Mouse (Mus musculus) CH12.LX (cell line): Measurements from ENCODE around the gene Astn2. TPM values are rescaled to one million over a fixed set of nuclear protein-coding genes. Genes with fewer than 3 reads are reported as not detected.

Experiments
- DNase-seq: peaks from one replicate; pipeline ENCODE4 v3.0.0-alpha.2; 2013; ENCODE audit errors: extremely low read depth
- H3K27ac ChIP-seq: 2 replicates; pipeline ENCODE4 v1.5.1; 2012; ENCODE audit warnings: low read depth, mild to moderate bottlenecking, control low read depth, moderate library complexity; ENCODE audit not compliant: insufficient read depth
- H3K27me3 ChIP-seq: replicated peaks from 2 replicates; pipeline ENCODE3; 2012; ENCODE audit warnings: inconsistent platforms
- H3K36me3 ChIP-seq, 2 experiments: replicated peaks in 1 of 2; 2 replicates each; pipeline versions ENCODE3 to v1.6.1; 2012; ENCODE audit warnings: inconsistent platforms in 1 of 2, low read length in 1 of 2, mild to moderate bottlenecking in 1 of 2, mixed read lengths in 1 of 2, moderate library complexity in 1 of 2; ENCODE audit not compliant: control insufficient read depth in 1 of 2, insufficient read depth in 1 of 2
- H3K4me1 ChIP-seq, 2 experiments: 2 replicates each; pipeline ENCODE4 v1.6.1; 2012; ENCODE audit warnings: inconsistent platforms in 1 of 2, moderate library complexity in 1 of 2; ENCODE audit not compliant: insufficient read depth in 2 of 2, control insufficient read depth in 1 of 2
- H3K4me2 ChIP-seq: 2 replicates; pipeline ENCODE4 v1.6.1; 2012; ENCODE audit warnings: low read depth, mild to moderate bottlenecking, control low read depth; ENCODE audit not compliant: poor library complexity, insufficient read depth, severe bottlenecking
- H3K4me3 ChIP-seq, 3 experiments: fragments of 150-350 bp in 1 of 3; sonication (generic) in 1 of 3; replicated peaks in 1 of 3; 2 replicates each; pipeline versions ENCODE3 to v1.5.1; 2011 to 2012; ENCODE audit warnings: low read depth in 2 of 3, low read length in 2 of 3, mild to moderate bottlenecking in 2 of 3, moderate library complexity in 2 of 3, control low read depth in 1 of 3, improper control_type of control experiment in 1 of 3, inconsistent platforms in 1 of 3, mixed read lengths in 1 of 3; ENCODE audit not compliant: poor library complexity in 1 of 3
- H3K79me2 ChIP-seq: replicated peaks from 2 replicates; pipeline ENCODE4 v1.6.1; 2012; ENCODE audit warnings: mild to moderate bottlenecking, moderate library complexity; ENCODE audit not compliant: control insufficient read depth, poor library complexity, insufficient read depth, severe bottlenecking; ENCODE audit errors: extremely low read depth
- H3K9ac ChIP-seq: 2 replicates; pipeline ENCODE4 v1.6.1; 2012; ENCODE audit warnings: low read depth, mild to moderate bottlenecking, control low read depth, moderate library complexity; ENCODE audit not compliant: insufficient read depth
- H3K9me3 ChIP-seq: replicated peaks from 2 replicates; pipeline ENCODE3; 2012; ENCODE audit warnings: low read length, inconsistent platforms, mixed read lengths
- ELF1 ChIP-seq: IDR thresholded peaks from 2 replicates; pipeline ENCODE4 v1.6.1; 2014; ENCODE audit warnings: low read depth, mild to moderate bottlenecking, inconsistent platforms, low read length, improper control_type of control experiment
- GABPA ChIP-seq: IDR thresholded peaks from 2 replicates; pipeline ENCODE4 v1.6.1; 2012; ENCODE audit warnings: low read depth, low read length, improper control_type of control experiment, inconsistent platforms; ENCODE audit not compliant: insufficient replicate concordance
- HCFC1 ChIP-seq: IDR thresholded peaks from 2 replicates; pipeline ENCODE4 v1.6.1; 2012; ENCODE audit warnings: low read depth, mild to moderate bottlenecking, inconsistent platforms, low read length, improper control_type of control experiment
- JUN ChIP-seq: IDR thresholded peaks from 2 replicates; pipeline ENCODE4 v1.6.1; 2011; ENCODE audit warnings: low read depth, mild to moderate bottlenecking, low read length, improper control_type of control experiment, moderate library complexity; ENCODE audit not compliant: insufficient read depth
- KAT2A ChIP-seq: IDR thresholded peaks from 2 replicates; pipeline ENCODE4 v1.6.1; 2012; ENCODE audit warnings: low read length, improper control_type of control experiment, inconsistent platforms; ENCODE audit not compliant: insufficient replicate concordance
- MAX ChIP-seq: IDR thresholded peaks from 2 replicates; pipeline ENCODE4 v1.6.1; 2011; ENCODE audit warnings: low read length, improper control_type of control experiment
- MYC ChIP-seq: IDR thresholded peaks from 2 replicates; pipeline ENCODE4 v1.6.1; 2011; ENCODE audit warnings: low read depth, mild to moderate bottlenecking, improper control_type of control experiment, low read length
- NELFE ChIP-seq: IDR thresholded peaks from 2 replicates; pipeline ENCODE4 v1.6.1; 2011; ENCODE audit warnings: low read depth, low read length, improper control_type of control experiment
- NRF1 ChIP-seq: IDR thresholded peaks from 2 replicates; pipeline ENCODE4 v1.6.1; 2014; ENCODE audit warnings: low read depth, mild to moderate bottlenecking, inconsistent platforms, low read length, improper control_type of control experiment, moderate library complexity
- POLR2AphosphoS2 ChIP-seq: IDR thresholded peaks from 2 replicates; pipeline ENCODE4 v1.6.1; 2011; ENCODE audit warnings: low read depth, low read length, improper control_type of control experiment
- RAD21 ChIP-seq: IDR thresholded peaks from 2 replicates; pipeline ENCODE4 v1.6.1; 2011; ENCODE audit warnings: low read depth, mild to moderate bottlenecking, low read length, improper control_type of control experiment, moderate library complexity
- SMC3 ChIP-seq: IDR thresholded peaks from 2 replicates; pipeline ENCODE4 v1.6.1; 2011; ENCODE audit warnings: low read depth, low read length, improper control_type of control experiment
- TBP ChIP-seq: conservative IDR thresholded peaks from 2 replicates; pipeline ENCODE4 v1.6.1; 2011; ENCODE audit warnings: low read depth, low read length, improper control_type of control experiment
- USF2 ChIP-seq: conservative IDR thresholded peaks from 2 replicates; pipeline ENCODE4 v1.6.1; 2011; ENCODE audit warnings: low read depth, low read length, improper control_type of control experiment
- ZKSCAN1 ChIP-seq: IDR thresholded peaks from 2 replicates; pipeline ENCODE4 v1.6.1; 2012; ENCODE audit warnings: low read depth, inconsistent platforms, low read length, improper control_type of control experiment, borderline replicate concordance
- ZMIZ1 ChIP-seq: IDR thresholded peaks from 2 replicates; pipeline ENCODE4 v1.6.1; 2012; ENCODE audit warnings: low read depth, mild to moderate bottlenecking, inconsistent platforms, low read length, improper control_type of control experiment
- dilution Hi-C: fragments of 300-500 bp; cut with MboI; formaldehyde crosslinking; loops from 2 replicates; pipeline ENCODE4 v1.14.3; 2020; ENCODE audit warnings: low sequenced_read_pairs; ENCODE audit not compliant: extremely low pct_unique_long_range_greater_than_20kb, extremely low pct_ligation_motif_present
- in situ Hi-C: fragments of 300-500 bp; cut with MboI; formaldehyde crosslinking; loops from 3 replicates; pipeline ENCODE4 v1.14.3; 2019; ENCODE audit warnings: low sequenced_read_pairs, low pct_ligation_motif_present, low pct_unique_long_range_greater_than_20kb, mixed read lengths
- polyA plus RNA-seq: library from polyadenylated mRNA; unstranded; fragments of >175 nt; gene quantifications from 2 replicates; pipeline ENCODE4 v1.2.1, GENCODE M21; 2012; ENCODE audit warnings: low read depth; ENCODE audit not compliant: insufficient read length
- total RNA-seq, 2 experiments: library from RNA; depleted of rRNA; stranded (reverse); fragments of 300-350 nt in 1 of 2; fragments of >200 nt in 1 of 2; gene quantifications; 2 replicates each; pipeline ENCODE4 v1.2.3; 2012 to 2014

Gene Astn2
- total and polyA plus RNA-seq, 3 experiments: not detected

GRCm38 (mm10) chr4:65420511-65420931 is 983.9 kb downstream of the Astn2 start:
- H3K27ac ChIP-seq: no peak overlapping the region
- H3K4me3 ChIP-seq: no peak overlapping the region
- H3K79me2 ChIP-seq: no peaks in the 10 kb centered on the region
- peaks cover 34% of the 10 kb centered on the region for H3K9me3 ChIP-seq
- in situ Hi-C loops: no loop called here
- no peak for TF ChIP-seq ZMIZ1
- TF ChIP-seq KAT2A: no peak
- TF ChIP-seq ELF1: no peak
- no peak for TF ChIP-seq POLR2AphosphoS2
- no peak for TF ChIP-seq SMC3
- no peak for TF ChIP-seq NELFE
- TF ChIP-seq MYC: no peak
- no peak for TF ChIP-seq GABPA
- no peak for TF ChIP-seq RAD21
- TF ChIP-seq HCFC1: no peak
- TF ChIP-seq TBP: no peak
- no peaks in the 10 kb centered on the region for H3K4me1 ChIP-seq
- dilution Hi-C loops: no loop called here
- no peak overlapping the region for H3K4me2 ChIP-seq
- no peaks in the 10 kb centered on the region for H3K36me3 ChIP-seq
- H3K27me3 ChIP-seq: no peaks in the 10 kb centered on the region
- no peak overlapping the region for H3K9ac ChIP-seq
- DNase-seq: no peak

DNA sequence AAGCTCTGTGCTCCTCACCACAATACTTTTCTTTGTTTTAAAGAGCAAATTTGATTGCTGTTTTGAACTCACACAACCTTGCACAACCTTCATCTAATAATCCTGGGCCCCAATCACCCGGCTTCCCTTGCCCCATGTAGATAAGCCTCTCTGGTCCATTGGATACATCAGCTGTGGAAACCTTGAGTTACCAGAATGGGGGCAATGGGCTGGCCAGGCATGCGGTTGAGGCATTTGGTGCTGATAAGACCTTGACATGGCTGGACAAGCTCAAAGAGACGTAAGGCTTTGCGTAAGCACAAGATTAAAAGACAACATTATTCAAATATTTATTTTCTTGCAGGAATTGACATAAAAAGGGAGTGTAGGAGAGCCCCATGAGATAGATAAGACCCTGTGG is 988.9 kb downstream of the Astn2 start:
- H3K9ac ChIP-seq: no peak overlapping the region
- peaks cover 37% of the 10 kb centered on the region for H3K9me3 ChIP-seq
- in situ Hi-C loops (no loop called here), dilution Hi-C loops (no loop called here)
- H3K4me2 ChIP-seq: no peak overlapping the region
- no peak for DNase-seq
- no peaks in the 10 kb centered on the region for H3K36me3 ChIP-seq
- H3K4me1 ChIP-seq: no peaks in the 10 kb centered on the region
- no peak overlapping the region for H3K4me3 ChIP-seq
- no peaks in the 10 kb centered on the region for H3K27me3 ChIP-seq
- TF ChIP-seq USF2 (no peak), HCFC1 (no peak), JUN (no peak), ELF1 (no peak), MAX (no peak), NRF1 (no peak), ZKSCAN1 (no peak)
- H3K79me2 ChIP-seq: no peaks in the 10 kb centered on the region
- no peak overlapping the region for H3K27ac ChIP-seq
